Mouse (Mus musculus): Measurements from ENCODE around the gene Gripap1. TPM values are rescaled to one million over a fixed set of nuclear protein-coding genes. Genes with fewer than 3 reads are reported as not detected.
A peak's percentile ranks its signal among the peaks of the same experiment; 100 is the strongest.
"Not testable (repeated sequence)": the region's sequence is repeated elsewhere in the genome, so short reads cannot be mapped to it uniquely, and the experiment has no call there.

The Gripap1 gene
- total RNA-seq, 2 experiments from 2014 or later: 39.5 to 81.9 TPM

- ATAC-seq (ENCODE audit: poor library complexity, severe bottlenecking): no peak
These were observed 10.9 kb upstream of the Gripap1 start for GRCm38 (mm10) chrX:7778450-7779244.

- ATAC-seq (ENCODE audit: poor library complexity, severe bottlenecking): no peak
These were observed 10.3 kb upstream of the Gripap1 start for GRCm38 (mm10) chrX:7779294-7779693.

DNA sequence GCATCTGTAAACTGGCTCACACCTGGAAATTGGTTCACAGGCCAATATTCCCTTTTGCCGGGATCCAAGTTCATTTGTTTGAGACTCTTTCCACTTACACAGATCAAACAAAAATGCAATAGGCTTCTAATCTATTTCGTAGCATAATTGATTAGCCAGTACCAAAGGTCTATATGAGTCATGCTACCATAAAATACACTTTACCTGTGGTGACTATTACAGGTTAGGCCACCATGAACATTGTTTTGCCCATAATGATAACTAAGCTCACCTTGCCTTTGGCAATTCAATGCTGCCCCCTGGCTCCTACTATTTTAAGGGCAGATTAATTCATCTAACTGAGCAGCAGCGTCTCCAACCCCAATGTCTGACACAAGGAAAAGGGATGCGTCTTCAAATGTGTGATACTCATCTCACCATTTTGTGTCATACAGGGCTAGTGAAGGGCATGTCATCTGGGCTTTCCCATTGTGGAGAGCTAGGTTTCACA, 6.9 kb upstream of the Gripap1 start:
- ATAC-seq (ENCODE audit: poor library complexity, severe bottlenecking): no peak

DNA sequence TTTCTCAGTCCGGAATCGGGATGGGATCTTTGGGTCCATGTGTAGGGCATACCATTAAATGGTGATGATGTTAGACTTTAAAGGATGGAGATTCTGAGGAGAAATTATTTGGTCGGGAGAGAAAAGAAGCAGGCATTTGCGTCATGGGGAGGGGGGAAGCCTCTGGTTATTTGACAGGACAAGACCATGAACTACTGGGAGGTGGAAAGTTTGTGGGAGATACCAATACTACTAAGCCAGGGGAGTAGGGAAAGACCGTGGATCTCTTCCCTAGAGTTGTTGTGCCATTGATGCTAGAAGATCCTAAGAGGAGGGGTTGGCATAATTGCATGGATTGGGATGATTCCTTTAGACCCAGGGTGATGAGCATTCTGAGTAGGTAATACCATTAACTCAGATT, 744 bp downstream of the Gripap1 start:
- ATAC-seq (ENCODE audit: poor library complexity, severe bottlenecking): no peak

GRCm38 (mm10) chrX:7793361-7793760, 3.8 kb downstream of the Gripap1 start:
- ATAC-seq (ENCODE audit: poor library complexity, severe bottlenecking): 0 out of 2 replicates have a peak, but pooled peaks have one; percentile 26

- ATAC-seq (ENCODE audit: poor library complexity, severe bottlenecking): no peak
These were observed 5.5 kb downstream of the Gripap1 start for GRCm38 (mm10) chrX:7795016-7795415.

DNA sequence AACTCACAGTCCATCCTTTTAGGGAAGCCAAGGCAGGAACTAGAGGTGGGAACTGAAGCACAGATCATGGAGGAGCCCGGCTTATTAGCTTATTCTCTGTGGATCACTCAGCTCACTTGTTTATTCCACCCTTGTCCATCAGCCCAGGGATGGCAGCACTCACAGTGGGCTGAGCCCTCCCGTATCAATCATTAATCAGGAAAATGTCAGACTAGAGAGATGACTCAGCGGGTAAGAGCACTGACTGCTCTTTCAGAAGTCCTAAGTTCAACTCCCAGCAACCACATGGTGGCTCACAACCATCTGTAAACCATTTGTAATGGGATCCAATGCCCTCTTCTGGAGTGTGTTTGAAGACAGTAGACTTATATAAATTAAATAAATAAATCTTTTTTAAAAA, 7.8 kb downstream of the Gripap1 start:
- no peak for ATAC-seq (ENCODE audit: poor library complexity, severe bottlenecking)

GRCm38 (mm10) chrX:7802157-7802556, 12.6 kb downstream of the Gripap1 start:
- peak; percentile 68 for ATAC-seq (ENCODE audit: poor library complexity, severe bottlenecking)

DNA sequence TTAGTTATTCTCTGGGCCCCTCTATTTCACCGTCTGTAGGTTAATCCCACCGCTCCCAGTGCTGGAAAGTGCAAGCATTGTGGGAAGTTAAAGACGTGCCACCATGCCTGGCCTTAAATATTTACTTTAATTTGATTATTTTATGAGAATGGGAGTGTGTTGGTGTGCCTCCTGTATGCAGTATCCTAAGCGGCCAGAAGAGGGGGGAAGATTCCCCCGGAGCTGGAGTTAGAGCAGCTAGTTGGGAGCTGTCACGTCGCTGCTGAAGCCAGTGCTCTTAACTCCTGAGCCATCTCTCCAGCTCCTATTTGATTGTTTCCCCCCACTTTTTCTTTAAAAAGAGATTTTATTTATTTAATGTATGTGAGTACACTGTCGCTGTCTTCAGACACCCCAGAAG, 25.5 kb downstream of the Gripap1 start:
- not testable (repeated sequence) for ATAC-seq (ENCODE audit: poor library complexity, severe bottlenecking)

DNA sequence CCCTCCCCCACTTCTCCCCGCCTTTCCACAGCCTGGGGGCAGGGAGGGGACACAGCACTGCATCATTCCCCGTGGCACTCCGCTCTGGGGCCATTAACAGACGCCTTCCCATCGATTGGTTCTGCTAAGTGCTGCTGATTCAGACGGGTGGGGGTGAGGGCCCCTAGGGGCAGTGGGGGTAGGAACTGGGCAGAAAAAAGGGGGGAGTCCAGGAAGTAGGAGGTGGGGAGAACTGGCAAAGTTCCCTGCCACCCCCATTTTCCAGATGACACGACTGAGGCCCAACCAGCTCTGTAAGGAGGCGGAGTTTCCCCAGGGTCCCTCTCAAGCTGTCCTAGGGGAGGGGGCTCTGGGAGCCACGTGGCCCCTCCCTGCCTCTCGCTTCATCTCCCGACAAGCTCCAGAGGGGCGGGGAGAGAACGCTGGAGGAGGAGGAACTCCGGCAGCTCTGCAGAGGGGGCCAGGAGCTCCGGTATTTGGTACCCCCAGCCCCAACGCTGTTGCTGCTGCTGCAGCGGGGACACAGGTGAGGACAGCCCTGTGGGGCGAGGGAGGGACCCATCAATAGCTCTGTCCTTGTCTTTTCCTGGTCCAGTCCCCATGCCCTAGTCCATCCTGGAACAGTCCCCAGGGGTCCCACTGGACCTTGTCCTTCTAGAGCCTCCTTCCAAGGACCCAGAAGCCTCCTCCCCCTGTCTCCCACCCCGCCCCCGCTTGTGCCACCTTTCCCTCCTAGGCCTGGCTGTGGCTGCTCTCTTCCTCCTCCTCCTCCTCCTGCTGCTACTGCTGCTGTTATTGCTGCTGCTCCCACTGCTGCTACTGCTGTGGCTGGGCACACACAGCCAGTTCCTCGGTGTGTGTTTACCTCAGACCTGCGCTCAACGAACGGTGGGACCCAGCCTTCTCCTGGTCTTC, 32.6 kb downstream of the Gripap1 start, which contains the start of gene Kcnd1:
Kcnd1 (plus strand) TSS at position 425 of the 915 bp plus-strand sequence.
- ATAC-seq (ENCODE audit: poor library complexity, severe bottlenecking): no peak

GRCm38 (mm10) chrX:7837146-7837545, 47.6 kb downstream of the Gripap1 start:
- ATAC-seq (ENCODE audit: poor library complexity, severe bottlenecking): no peak

DNA sequence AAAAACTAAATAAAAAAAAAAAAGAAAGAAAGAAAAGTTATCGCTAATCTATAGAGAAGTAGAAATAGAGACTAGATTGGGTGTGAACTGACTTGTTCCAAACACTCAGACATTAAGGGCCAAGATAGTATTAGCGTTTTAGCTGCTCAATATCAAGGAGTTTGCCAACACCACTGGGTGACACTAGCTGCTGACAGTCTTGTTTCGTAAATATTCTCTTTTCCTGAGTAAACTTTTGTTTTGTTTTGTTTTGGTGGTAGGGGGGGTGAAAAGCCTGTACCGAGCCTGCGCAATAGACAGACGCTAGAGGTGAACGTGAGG, 51.2 kb downstream of the Gripap1 start:
- no peak for ATAC-seq (ENCODE audit: poor library complexity, severe bottlenecking)

DNA sequence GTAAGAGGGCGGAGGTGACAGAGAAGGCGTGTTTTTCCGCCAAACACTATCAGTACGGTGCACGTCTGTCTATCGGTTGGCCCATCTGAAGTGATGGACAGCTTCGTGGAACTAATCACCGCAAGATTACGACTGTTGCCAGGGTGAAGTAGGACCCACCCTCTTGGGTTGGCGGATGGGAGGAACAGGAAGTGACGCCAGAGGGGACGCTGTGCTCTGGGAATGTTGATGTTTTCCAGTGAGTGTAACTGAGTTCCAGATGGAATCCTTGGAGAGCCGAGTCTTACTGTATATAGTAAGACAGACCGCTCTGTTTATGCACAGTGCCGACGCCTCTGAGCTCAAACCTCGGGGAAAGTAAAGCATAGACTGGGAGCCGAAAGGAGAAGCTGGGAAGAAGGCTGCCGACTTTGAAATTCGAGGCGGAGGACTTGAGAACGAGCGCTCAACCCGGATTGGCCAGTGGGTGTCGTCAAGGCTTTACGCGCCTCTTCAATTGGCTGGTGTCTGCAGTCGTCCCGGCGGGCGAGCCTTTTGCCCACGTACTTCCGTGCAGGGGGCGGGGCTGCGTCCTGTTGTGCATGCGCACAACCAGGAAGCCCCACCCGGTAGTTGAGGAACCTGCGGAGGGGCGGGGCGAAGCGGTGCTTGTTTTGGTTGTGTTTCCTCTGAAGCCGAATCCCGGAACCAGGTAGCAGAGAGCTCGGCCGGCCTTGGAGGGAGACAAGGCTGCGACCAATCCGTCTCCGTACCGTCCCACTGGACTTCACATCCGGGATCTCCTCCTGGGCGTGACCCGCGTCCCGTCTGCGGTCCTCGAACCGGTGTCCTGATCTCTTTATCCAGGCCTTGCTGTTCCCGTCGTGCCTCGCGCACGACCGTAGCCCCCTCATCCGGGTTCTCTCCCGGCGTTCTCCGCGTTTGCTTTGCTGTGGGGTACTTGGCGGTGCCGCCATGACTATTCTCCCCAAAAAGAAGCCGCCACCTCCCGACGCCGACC, 51.9 kb downstream of the Gripap1 start, which contains the start of gene Otud5:
Otud5 (plus strand) TSS at position 202 of the 1,000 bp plus-strand sequence.
- peak; percentile 88 for ATAC-seq (ENCODE audit: poor library complexity, severe bottlenecking)

GRCm38 (mm10) chrX:7842318-7842717, 52.8 kb downstream of the Gripap1 start:
- ATAC-seq (ENCODE audit: poor library complexity, severe bottlenecking): no peak

- no peak for ATAC-seq (ENCODE audit: poor library complexity, severe bottlenecking)
These were observed 58.3 kb downstream of the Gripap1 start for GRCm38 (mm10) chrX:7847845-7848244.

DNA sequence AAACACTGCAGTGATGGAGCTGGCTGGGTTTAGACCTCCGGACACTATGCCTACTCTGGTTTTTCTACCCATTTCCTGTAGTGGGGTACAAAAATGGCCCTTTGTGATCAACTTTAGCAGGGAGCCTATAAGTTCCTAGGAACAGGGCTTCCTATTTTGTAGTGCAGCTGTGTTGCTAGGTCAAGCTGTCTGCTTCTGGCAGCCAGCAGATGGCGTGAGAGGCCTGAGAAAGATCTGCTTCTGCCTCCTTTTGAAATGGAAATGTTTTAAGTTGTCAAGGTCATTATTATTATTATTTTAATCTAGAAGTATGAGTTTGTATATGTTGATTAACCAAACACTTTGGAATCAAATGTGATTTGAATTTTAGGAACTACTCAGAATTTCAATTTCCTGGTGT, 65.0 kb downstream of the Gripap1 start:
- peak; percentile 67 for ATAC-seq (ENCODE audit: poor library complexity, severe bottlenecking)

GRCm38 (mm10) chrX:7859191-7859753, 69.7 kb downstream of the Gripap1 start:
- ATAC-seq (ENCODE audit: poor library complexity, severe bottlenecking): peak; percentile 56

- ATAC-seq (ENCODE audit: poor library complexity, severe bottlenecking): no peak
These were observed 73.6 kb downstream of the Gripap1 start for GRCm38 (mm10) chrX:7863181-7863580.

DNA sequence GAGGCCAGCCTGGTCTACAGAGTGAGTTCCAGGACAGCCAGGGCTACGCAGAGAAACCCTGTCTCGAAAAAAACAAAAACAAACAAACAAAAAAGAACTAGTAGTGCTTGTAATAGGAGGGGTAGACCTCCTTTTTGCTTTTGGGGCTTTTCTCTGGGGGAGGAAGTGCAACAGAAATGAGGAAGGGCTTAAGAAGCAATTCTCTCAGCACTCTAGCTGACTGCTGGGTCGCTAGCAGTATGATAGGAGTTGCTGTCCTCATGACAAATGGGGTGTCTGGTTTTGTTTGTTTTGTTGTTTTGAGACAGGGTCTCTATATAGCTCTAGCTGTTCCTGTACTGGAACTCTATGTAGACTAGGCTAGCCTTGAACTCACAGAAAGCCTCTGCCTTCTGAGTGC, 75.0 kb downstream of the Gripap1 start:
- peak; percentile 75 for ATAC-seq (ENCODE audit: poor library complexity, severe bottlenecking)

GRCm38 (mm10) chrX:7865343-7865742, 75.8 kb downstream of the Gripap1 start:
- ATAC-seq (ENCODE audit: poor library complexity, severe bottlenecking): peak; percentile 51; the same call in 1 of the 2 replicates

All from megakaryocyte, adult 5-6 weeks (primary cell).